Mouse (Mus musculus) hindbrain, embryonic 10.5 days (tissue): ENCODE data around the gene Als2cl. TPM values are rescaled to one million over a fixed set of nuclear protein-coding genes. Genes with fewer than 3 reads are reported as not detected.

Experiments used
- DNase-seq: peaks from one replicate; pipeline ENCODE4 v3.0.0-alpha.2; 2017; ENCODE audit warnings: low spot score
- H3K27ac ChIP-seq: fragments of 300-500 bp; sonication (generic); 2 replicates; pipeline ENCODE4 v1.5.1; 2016; ENCODE audit warnings: mild to moderate bottlenecking, moderate library complexity
- H3K27me3 ChIP-seq: fragments of 300-500 bp; sonication (generic); 2 replicates; pipeline ENCODE4 v1.6.1; 2016; ENCODE audit warnings: mild to moderate bottlenecking; ENCODE audit not compliant: poor library complexity, insufficient read depth, severe bottlenecking
- H3K36me3 ChIP-seq: fragments of 300-500 bp; sonication (generic); 2 replicates; pipeline ENCODE4 v1.6.1; 2016; ENCODE audit warnings: mild to moderate bottlenecking, moderate library complexity
- H3K4me1 ChIP-seq: fragments of 300-500 bp; sonication (generic); replicated peaks from 2 replicates; pipeline ENCODE4 v1.6.1; 2016; ENCODE audit warnings: mild to moderate bottlenecking
- H3K4me3 ChIP-seq: fragments of 300-500 bp; sonication (generic); 2 replicates; pipeline ENCODE4 v1.5.1; 2016; ENCODE audit warnings: mild to moderate bottlenecking, moderate library complexity
- H3K9me3 ChIP-seq: fragments of 300-500 bp; sonication (generic); 2 replicates; pipeline ENCODE4 v1.6.1; 2016; ENCODE audit warnings: mild to moderate bottlenecking, moderate library complexity
- WGBS: fragments of 180-500 bp; shearing (Covaris S2); methylation state at CpG from one replicate; pipeline ENCODE4 v1.1.7; 2016; 5-methylcytosine and 5-hydroxymethylcytosine counted together
- polyA plus RNA-seq: library from polyadenylated mRNA; unstranded; fragments of >200 nt; fragmentation: Nextera tagmentation; extraction: Ambion mirVana; gene quantifications from 2 replicates; pipeline ENCODE4 v1.2.1, GENCODE M21; 2016

The Als2cl gene
- polyA plus RNA-seq, 1 experiment from 2014 or later: 1.1 TPM

GRCm38 (mm10) chr9:110908631-110909016 lies 29.0 kb downstream of the Als2cl start:
- no peaks in the 10 kb centered on the region for H3K4me1 ChIP-seq
- H3K27me3 ChIP-seq: no peaks in the 10 kb centered on the region
- peaks cover 5% of the 10 kb centered on the region for H3K9me3 ChIP-seq
- no peak overlapping the region for H3K4me3 ChIP-seq
- no peak for DNase-seq
- 97% methylated on average over 3 of the region's 3 CpGs for WGBS
- H3K36me3 ChIP-seq: no peaks in the 10 kb centered on the region
- no peak overlapping the region for H3K27ac ChIP-seq

GRCm38 (mm10) chr9:110909371-110909967 lies 29.8 kb downstream of the Als2cl start:
- Histone ChIP-seq H3K27me3 (no peaks in the 10 kb centered on the region), H3K36me3 (no peaks in the 10 kb centered on the region)
- 82% methylated on average over 6 of the region's 6 CpGs for WGBS

GRCm38 (mm10) chr9:110914631-110915236 lies 35.1 kb downstream of the Als2cl start:
- no peak for DNase-seq
- no peaks in the 10 kb centered on the region for H3K27me3 ChIP-seq
- H3K4me3 ChIP-seq: no peak overlapping the region
- H3K4me1 ChIP-seq: peaks cover 3% of the 10 kb centered on the region; the same call in 1 of the 2 replicates
- 63% methylated on average over 21 of the region's 21 CpGs for WGBS
- H3K36me3 ChIP-seq: no peaks in the 10 kb centered on the region
- no peak overlapping the region for H3K27ac ChIP-seq
- H3K9me3 ChIP-seq: no peaks in the 10 kb centered on the region

More at GRCm38 (mm10) chr9:110909371-110909967, 29.8 kb downstream of the Als2cl start:
- H3K4me1 ChIP-seq: no peaks in the 10 kb centered on the region
- H3K9me3 ChIP-seq: peaks cover 5% of the 10 kb centered on the region
- no peak overlapping the region for H3K27ac ChIP-seq
- no peak overlapping the region for H3K4me3 ChIP-seq
- no peak for DNase-seq

GRCm38 (mm10) chr9:110915466-110915865 lies 35.8 kb downstream of the Als2cl start:
- 77% methylated on average over 8 of the region's 8 CpGs for WGBS
- H3K36me3 ChIP-seq: no peaks in the 10 kb centered on the region
- no peak overlapping the region for H3K27ac ChIP-seq

GRCm38 (mm10) chr9:110916786-110917185 lies 37.1 kb downstream of the Als2cl start, which contains the start of gene Fam240a:
Fam240a (minus strand) TSS chr9:110916861.
- 91% methylated on average over 7 of the region's 7 CpGs for WGBS
- H3K4me1 ChIP-seq: peaks cover 10% of the 10 kb centered on the region
- no peak for DNase-seq
- no peak within 1 kb of the TSS for H3K27ac ChIP-seq
- no peaks in the 10 kb centered on the region for H3K9me3 ChIP-seq
- H3K4me3 ChIP-seq: no peak within 1 kb of the TSS
- H3K27me3 ChIP-seq: no peaks in the 10 kb centered on the region
- no peaks in the 10 kb centered on the region for H3K36me3 ChIP-seq

More at GRCm38 (mm10) chr9:110915466-110915865, 35.8 kb downstream of the Als2cl start:
- H3K4me3 ChIP-seq: no peak overlapping the region
- H3K4me1 ChIP-seq: peaks cover 3% of the 10 kb centered on the region; the same call in 1 of the 2 replicates
- DNase-seq: no peak
- H3K9me3 ChIP-seq: no peaks in the 10 kb centered on the region
- no peaks in the 10 kb centered on the region for H3K27me3 ChIP-seq

- H3K4me3 ChIP-seq: no peak overlapping the region
- H3K4me1 ChIP-seq: peaks cover 7% of the 10 kb centered on the region
- no peaks in the 10 kb centered on the region for H3K36me3 ChIP-seq
- 65% methylated on average over 15 of the region's 15 CpGs for WGBS
- DNase-seq: no peak
- H3K27me3 ChIP-seq: no peaks in the 10 kb centered on the region
- no peaks in the 10 kb centered on the region for H3K9me3 ChIP-seq
- no peak overlapping the region for H3K27ac ChIP-seq
These were observed 41.2 kb downstream of the Als2cl start for GRCm38 (mm10) chr9:110920665-110921419.

GRCm38 (mm10) chr9:110922759-110923158 lies 43.1 kb downstream of the Als2cl start:
- Histone ChIP-seq H3K9me3 (no peaks in the 10 kb centered on the region), H3K27me3 (no peaks in the 10 kb centered on the region), H3K27ac (no peak overlapping the region), H3K4me3 (no peak overlapping the region), H3K4me1 (peaks cover 7% of the 10 kb centered on the region), H3K36me3 (no peaks in the 10 kb centered on the region)
- peak; percentile 73 for DNase-seq
- 17% methylated on average over 7 of the region's 7 CpGs for WGBS

GRCm38 (mm10) chr9:110931573-110931972 lies 51.9 kb downstream of the Als2cl start:
- Histone ChIP-seq H3K27ac (no peak overlapping the region), H3K4me1 (peaks cover 15% of the 10 kb centered on the region), H3K4me3 (no peak overlapping the region), H3K9me3 (no peaks in the 10 kb centered on the region), H3K36me3 (no peaks in the 10 kb centered on the region), H3K27me3 (no peaks in the 10 kb centered on the region)
- DNase-seq: no peak
- 74% methylated on average over 6 of the region's 6 CpGs for WGBS

GRCm38 (mm10) chr9:110933850-110934437 lies 54.3 kb downstream of the Als2cl start:
- no peaks in the 10 kb centered on the region for H3K27me3 ChIP-seq
- DNase-seq: no peak
- peak overlapping the region; percentile 35; the same call in 1 of the 2 replicates for H3K27ac ChIP-seq
- WGBS: 80% methylated on average over 12 of the region's 12 CpGs
- H3K9me3 ChIP-seq: no peaks in the 10 kb centered on the region
- peaks cover 28% of the 10 kb centered on the region for H3K4me1 ChIP-seq
- H3K36me3 ChIP-seq: no peaks in the 10 kb centered on the region
- H3K4me3 ChIP-seq: no peak overlapping the region

- Histone ChIP-seq H3K36me3 (no peaks in the 10 kb centered on the region), H3K4me1 (peaks cover 28% of the 10 kb centered on the region), H3K27me3 (no peaks in the 10 kb centered on the region), H3K9me3 (no peaks in the 10 kb centered on the region), H3K4me3 (no peak overlapping the region), H3K27ac (no peak overlapping the region)
- no peak for DNase-seq
- WGBS: 87% methylated on average over 7 of the region's 7 CpGs
These were observed 56.3 kb downstream of the Als2cl start for GRCm38 (mm10) chr9:110935941-110936340.

- Histone ChIP-seq H3K27me3 (peaks cover under 1% of the 10 kb centered on the region; the same call in 1 of the 2 replicates), H3K4me3 (no peak overlapping the region), H3K27ac (no peak overlapping the region), H3K36me3 (no peaks in the 10 kb centered on the region), H3K4me1 (peaks cover 22% of the 10 kb centered on the region), H3K9me3 (no peaks in the 10 kb centered on the region)
- 65% methylated on average over 12 of the region's 12 CpGs for WGBS
- peak; percentile 29 for DNase-seq
These were observed 58.1 kb downstream of the Als2cl start for GRCm38 (mm10) chr9:110937506-110938490.

- Histone ChIP-seq H3K27me3 (peaks cover 59% of the 10 kb centered on the region), H3K9me3 (no peaks in the 10 kb centered on the region), H3K36me3 (no peaks in the 10 kb centered on the region), H3K4me1 (peaks cover 14% of the 10 kb centered on the region), H3K4me3 (no peak overlapping the region), H3K27ac (no peak overlapping the region)
- DNase-seq: peak; percentile 26
- 32% methylated on average over 13 of the region's 13 CpGs for WGBS
These were observed 64.6 kb downstream of the Als2cl start for GRCm38 (mm10) chr9:110944265-110944664.
